Mouse (Mus musculus): Measurements from ENCODE around the gene Gm20388. TPM values are rescaled to one million over a fixed set of nuclear protein-coding genes. Genes with fewer than 3 reads are reported as not detected.

Gene Gm20388
- polyA plus RNA-seq, 1 experiment from 2014 or later: not detected

DNA sequence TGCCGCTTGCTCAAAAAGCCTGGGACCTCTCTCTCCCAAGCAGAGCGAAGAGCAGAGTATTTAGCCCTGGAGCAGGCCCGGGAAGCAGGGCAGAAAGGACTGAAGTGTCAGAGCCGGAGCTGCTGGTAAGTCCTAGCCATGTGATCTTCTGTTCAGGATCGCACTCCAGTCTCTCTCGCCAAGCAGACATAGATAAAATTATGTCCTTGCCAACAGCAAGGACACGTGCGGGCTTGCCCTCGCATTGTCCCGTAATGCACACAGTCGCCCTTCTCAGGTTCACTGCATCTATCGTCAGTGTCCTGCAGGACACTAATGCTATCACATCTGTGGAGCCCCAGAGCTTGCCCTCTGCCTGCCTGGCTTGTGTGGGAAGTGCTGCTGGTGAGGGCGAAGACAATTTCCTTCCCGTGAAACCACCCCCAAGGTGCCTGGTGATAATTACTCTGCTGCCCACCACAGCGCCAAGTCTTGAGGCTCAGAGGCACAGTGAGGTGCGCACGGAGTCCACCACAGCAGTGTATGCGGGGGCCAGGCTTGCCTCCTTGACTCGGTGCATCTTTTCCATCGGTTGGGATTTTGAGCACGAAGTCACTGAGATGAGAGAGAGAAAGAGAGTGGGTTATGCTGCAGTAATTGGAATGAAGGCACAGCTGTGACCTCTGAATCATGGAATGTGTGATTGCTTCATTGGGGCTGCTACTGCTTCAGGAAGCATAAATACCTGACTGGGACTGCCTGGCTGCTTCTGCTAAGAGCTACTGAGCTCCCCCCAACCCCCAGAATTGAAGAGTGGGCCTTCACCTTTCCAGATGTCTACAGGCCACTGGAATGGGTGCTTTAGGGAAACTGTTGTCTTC lies 4170.1 kb downstream of the Gm20388 start:
- Histone ChIP-seq H3K27me3 (ENCODE audit: control insufficient read depth, insufficient read depth, low read length) (no peaks in the 10 kb centered on the region), H3K9ac (ENCODE audit: low read length) (no peak overlapping the region), H3K9me3 (ENCODE audit: control insufficient read depth, low read length) (no peaks in the 10 kb centered on the region), H3K27ac (replicated peaks) (no peak overlapping the region), H3K36me3 (ENCODE audit: control insufficient read depth, insufficient read depth, low read length) (no peaks in the 10 kb centered on the region), H3K4me2 (replicated peaks; ENCODE audit: low read depth) (no peak overlapping the region), H3K4me3 (ENCODE audit: low read depth, low read length) (no peak overlapping the region), H3K4me1 (replicated peaks; ENCODE audit: control insufficient read depth, insufficient read depth) (no peaks in the 10 kb centered on the region)
- DNase-seq (ENCODE audit: low spot score) (no peak), ATAC-seq (ENCODE audit: low FRiP score, low TSS enrichment) (no peak)
- 73% methylated on average over 21 of the region's 21 CpGs for WGBS
- TF ChIP-seq CTCF (IDR thresholded peaks at IDR 0.05; ENCODE audit: low read depth): no peak
- TF ChIP-seq EP300 (optimal IDR thresholded peaks at IDR 0.05): no peak

DNA sequence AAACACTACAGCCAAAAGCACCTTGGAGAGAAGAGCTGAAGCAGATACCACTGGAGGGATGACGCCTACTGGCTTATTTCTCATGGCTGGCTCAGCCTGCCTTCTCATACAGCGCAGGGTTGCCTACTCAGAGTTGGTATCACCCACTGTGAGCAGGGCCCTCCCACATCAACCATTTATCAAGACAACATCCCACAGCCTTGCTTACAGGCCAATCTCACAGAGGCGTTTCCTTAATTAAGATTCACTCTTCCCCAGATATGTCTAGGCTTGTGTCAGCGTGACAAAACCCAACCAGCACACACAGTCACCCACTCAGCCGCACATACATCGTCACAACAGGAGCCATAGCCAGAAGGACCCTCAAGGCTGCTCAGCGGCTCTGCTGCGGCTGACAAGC lies 4172.0 kb downstream of the Gm20388 start:
- H3K9me3 ChIP-seq (ENCODE audit: control insufficient read depth, low read length): no peaks in the 10 kb centered on the region
- H3K9ac ChIP-seq (ENCODE audit: low read length): no peak overlapping the region
- no peak for DNase-seq (ENCODE audit: low spot score)
- H3K4me1 ChIP-seq (replicated peaks; ENCODE audit: control insufficient read depth, insufficient read depth): no peaks in the 10 kb centered on the region
- H3K4me2 ChIP-seq (replicated peaks; ENCODE audit: low read depth): no peak overlapping the region
- H3K27ac ChIP-seq (replicated peaks): no peak overlapping the region
- TF ChIP-seq CTCF (IDR thresholded peaks at IDR 0.05; ENCODE audit: low read depth): no peak
- TF ChIP-seq EP300 (optimal IDR thresholded peaks at IDR 0.05): no peak
- no peak for ATAC-seq (ENCODE audit: low FRiP score, low TSS enrichment)
- H3K4me3 ChIP-seq (ENCODE audit: low read depth, low read length): no peak overlapping the region
- no peaks in the 10 kb centered on the region for H3K27me3 ChIP-seq (ENCODE audit: control insufficient read depth, insufficient read depth, low read length)
- no peaks in the 10 kb centered on the region for H3K36me3 ChIP-seq (ENCODE audit: control insufficient read depth, insufficient read depth, low read length)
- WGBS: 86% methylated on average over 8 of the region's 8 CpGs

DNA sequence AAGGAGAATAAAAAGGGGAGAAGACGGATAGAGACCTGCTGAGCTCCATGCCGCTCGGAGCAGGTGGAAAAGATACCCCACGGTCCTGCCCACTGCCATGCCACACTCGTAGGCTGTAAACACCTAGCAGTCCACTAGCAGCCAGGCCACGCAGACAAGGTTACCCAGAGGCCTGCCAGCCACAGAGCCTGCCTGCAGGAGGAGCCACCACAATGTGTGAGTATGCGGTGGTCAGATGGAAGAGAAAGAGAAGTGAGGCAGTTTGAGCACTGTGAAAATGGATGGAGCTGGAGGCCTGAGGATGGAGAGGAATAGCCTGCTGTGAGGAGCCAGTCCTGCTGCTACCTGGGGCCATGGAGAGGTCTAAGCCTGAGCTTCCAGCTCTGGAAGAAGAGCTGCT lies 4173.0 kb downstream of the Gm20388 start:
- H3K27ac ChIP-seq (replicated peaks): no peak overlapping the region
- DNase-seq (ENCODE audit: low spot score) (no peak), ATAC-seq (ENCODE audit: low FRiP score, low TSS enrichment) (no peak)
- H3K27me3 ChIP-seq (ENCODE audit: control insufficient read depth, insufficient read depth, low read length): no peaks in the 10 kb centered on the region
- H3K9me3 ChIP-seq (ENCODE audit: control insufficient read depth, low read length): no peaks in the 10 kb centered on the region
- TF ChIP-seq CTCF (IDR thresholded peaks at IDR 0.05; ENCODE audit: low read depth) (peak; percentile 56), EP300 (optimal IDR thresholded peaks at IDR 0.05) (no peak)
- 86% methylated on average over 7 of the region's 7 CpGs for WGBS
- no peak overlapping the region for H3K9ac ChIP-seq (ENCODE audit: low read length)
- H3K36me3 ChIP-seq (ENCODE audit: control insufficient read depth, insufficient read depth, low read length): no peaks in the 10 kb centered on the region
- H3K4me2 ChIP-seq (replicated peaks; ENCODE audit: low read depth): no peak overlapping the region
- H3K4me1 ChIP-seq (replicated peaks; ENCODE audit: control insufficient read depth, insufficient read depth): no peaks in the 10 kb centered on the region
- H3K4me3 ChIP-seq (ENCODE audit: low read depth, low read length): no peak overlapping the region

GRCm38 (mm10) chr8:124085668-124086067 lies 4175.0 kb downstream of the Gm20388 start:
- no peak for TF ChIP-seq CTCF (IDR thresholded peaks at IDR 0.05; ENCODE audit: low read depth)
- TF ChIP-seq EP300 (optimal IDR thresholded peaks at IDR 0.05): no peak
- WGBS: 47% methylated on average over 4 of the region's 4 CpGs
- no peak overlapping the region for H3K4me2 ChIP-seq (replicated peaks; ENCODE audit: low read depth)
- no peak overlapping the region for H3K4me3 ChIP-seq (ENCODE audit: low read depth, low read length)
- DNase-seq (ENCODE audit: low spot score): no peak
- H3K9me3 ChIP-seq (ENCODE audit: control insufficient read depth, low read length): no peaks in the 10 kb centered on the region
- H3K36me3 ChIP-seq (ENCODE audit: control insufficient read depth, insufficient read depth, low read length): no peaks in the 10 kb centered on the region
- no peaks in the 10 kb centered on the region for H3K4me1 ChIP-seq (replicated peaks; ENCODE audit: control insufficient read depth, insufficient read depth)
- H3K9ac ChIP-seq (ENCODE audit: low read length): no peak overlapping the region
- H3K27ac ChIP-seq (replicated peaks): no peak overlapping the region
- ATAC-seq (ENCODE audit: low FRiP score, low TSS enrichment): no peak
- H3K27me3 ChIP-seq (ENCODE audit: control insufficient read depth, insufficient read depth, low read length): no peaks in the 10 kb centered on the region

DNA sequence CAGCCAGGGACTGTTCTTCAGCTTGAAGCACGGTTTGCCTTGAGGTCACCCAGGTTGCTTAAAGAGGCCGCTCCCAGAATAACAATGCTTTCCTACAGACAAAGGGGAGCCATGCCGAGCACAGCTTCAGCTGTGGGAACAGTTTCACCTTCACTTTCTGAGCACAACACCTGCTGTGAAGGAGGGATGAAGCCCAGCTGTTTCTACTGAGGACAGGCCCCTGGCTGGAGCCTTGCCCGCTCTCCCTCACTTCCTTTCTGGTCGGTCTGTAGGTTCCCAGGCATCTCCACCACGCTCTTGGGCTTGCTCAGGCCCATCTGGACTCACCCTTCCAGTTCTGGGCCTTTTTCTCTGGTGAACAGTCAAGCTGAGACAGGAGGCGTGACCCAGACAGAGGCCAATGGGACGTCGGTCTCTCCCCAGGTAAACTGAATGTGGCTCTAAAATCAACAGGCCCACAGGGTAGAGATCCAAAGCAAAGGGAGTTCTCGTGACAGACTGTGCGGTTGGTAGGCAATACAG lies 4177.5 kb downstream of the Gm20388 start:
- Histone ChIP-seq H3K27ac (replicated peaks) (peak overlapping the region; percentile 79), H3K4me2 (replicated peaks; ENCODE audit: low read depth) (no peak overlapping the region), H3K36me3 (ENCODE audit: control insufficient read depth, insufficient read depth, low read length) (no peaks in the 10 kb centered on the region), H3K9ac (ENCODE audit: low read length) (no peak overlapping the region), H3K4me1 (replicated peaks; ENCODE audit: control insufficient read depth, insufficient read depth) (no peaks in the 10 kb centered on the region), H3K27me3 (ENCODE audit: control insufficient read depth, insufficient read depth, low read length) (no peaks in the 10 kb centered on the region), H3K9me3 (ENCODE audit: control insufficient read depth, low read length) (no peaks in the 10 kb centered on the region), H3K4me3 (ENCODE audit: low read depth, low read length) (no peak overlapping the region)
- DNase-seq (ENCODE audit: low spot score) (peak; percentile 51), ATAC-seq (ENCODE audit: low FRiP score, low TSS enrichment) (peak; percentile 79)
- TF ChIP-seq CTCF (IDR thresholded peaks at IDR 0.05; ENCODE audit: low read depth) (no peak), EP300 (optimal IDR thresholded peaks at IDR 0.05) (no peak)
- WGBS: 40% methylated on average over 11 of the region's 11 CpGs

DNA sequence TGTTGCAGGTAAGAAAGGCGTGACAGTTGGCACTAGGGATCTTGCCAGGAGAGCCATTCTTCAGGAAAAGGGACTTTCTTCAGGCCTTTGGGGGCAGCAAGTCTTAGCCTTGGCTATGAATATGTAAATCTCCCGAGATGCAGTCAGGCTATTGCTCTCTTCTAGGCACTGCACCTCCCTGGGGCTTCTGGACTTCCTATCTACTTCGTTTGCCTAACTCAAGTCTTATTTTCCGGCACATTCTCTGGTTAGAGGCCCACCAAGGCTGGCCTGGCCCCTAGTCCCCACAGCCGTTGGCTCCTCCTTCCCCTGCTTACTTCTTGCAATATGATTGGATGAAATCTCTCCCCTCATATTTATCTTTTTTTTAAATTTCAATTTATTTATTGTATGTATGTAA lies 4178.4 kb downstream of the Gm20388 start:
- Histone ChIP-seq H3K9me3 (ENCODE audit: control insufficient read depth, low read length) (no peaks in the 10 kb centered on the region), H3K9ac (ENCODE audit: low read length) (no peak overlapping the region), H3K4me1 (replicated peaks; ENCODE audit: control insufficient read depth, insufficient read depth) (no peaks in the 10 kb centered on the region), H3K4me2 (replicated peaks; ENCODE audit: low read depth) (no peak overlapping the region), H3K27me3 (ENCODE audit: control insufficient read depth, insufficient read depth, low read length) (no peaks in the 10 kb centered on the region), H3K27ac (replicated peaks) (peak overlapping the region; percentile 53; the same call in 1 of the 2 replicates), H3K4me3 (ENCODE audit: low read depth, low read length) (no peak overlapping the region), H3K36me3 (ENCODE audit: control insufficient read depth, insufficient read depth, low read length) (no peaks in the 10 kb centered on the region)
- DNase-seq (ENCODE audit: low spot score) (no peak), ATAC-seq (ENCODE audit: low FRiP score, low TSS enrichment) (no peak)
- 87% methylated on average over 5 of the region's 5 CpGs for WGBS
- TF ChIP-seq CTCF (IDR thresholded peaks at IDR 0.05; ENCODE audit: low read depth): no peak
- no peak for TF ChIP-seq EP300 (optimal IDR thresholded peaks at IDR 0.05)
